Mouse (Mus musculus) embryonic fibroblast, embryonic 13.5 days (primary cell): ENCODE results near the gene Coch.

Experiments used
- CTCF ChIP-seq: IDR thresholded peaks from 2 replicates; pipeline ENCODE4 v1.5.1; 2011; ENCODE audit warnings: mild to moderate bottlenecking, control low read depth, low read length, moderate library complexity, borderline replicate concordance; ENCODE audit not compliant: insufficient read depth
- POLR2A ChIP-seq: IDR thresholded peaks from 2 replicates; pipeline ENCODE4 v1.6.1; 2011; ENCODE audit warnings: low read depth, mild to moderate bottlenecking, control low read depth, low read length, moderate library complexity

- TF ChIP-seq POLR2A (no peak), CTCF (no peak)
Measured at GRCm38 (mm10) chr12:51569472-51569871, 23.7 kb upstream of the Coch start.
